Mouse (Mus musculus): ENCODE measurements around the gene Ccser1. TPM values are rescaled to one million over a fixed set of nuclear protein-coding genes. Genes with fewer than 3 reads are reported as not detected.
A peak's percentile ranks its signal among the peaks of the same experiment; 100 is the strongest.

Gene Ccser1
- polyA plus RNA-seq, 1 experiment from 2014 or later: 22.4 TPM

- no peaks in the 10 kb centered on the region for H3K27me3 ChIP-seq
- H3K9me3 ChIP-seq (replicated peaks): no peaks in the 10 kb centered on the region
- no peak overlapping the region for H3K27ac ChIP-seq
- H3K4me3 ChIP-seq: no peak overlapping the region
- no peak overlapping the region for H3K4me2 ChIP-seq
- H3K36me3 ChIP-seq (ENCODE audit: poor library complexity, severe bottlenecking): no peaks in the 10 kb centered on the region
- WGBS: 74% methylated on average over 3 of the region's 3 CpGs
- ATAC-seq: no peak
- H3K4me1 ChIP-seq: peaks cover 9% of the 10 kb centered on the region
- no peak overlapping the region for H3K9ac ChIP-seq
Observed at GRCm38 (mm10) chr6:61261381-61261780, 81.3 kb downstream of the Ccser1 start.

DNA sequence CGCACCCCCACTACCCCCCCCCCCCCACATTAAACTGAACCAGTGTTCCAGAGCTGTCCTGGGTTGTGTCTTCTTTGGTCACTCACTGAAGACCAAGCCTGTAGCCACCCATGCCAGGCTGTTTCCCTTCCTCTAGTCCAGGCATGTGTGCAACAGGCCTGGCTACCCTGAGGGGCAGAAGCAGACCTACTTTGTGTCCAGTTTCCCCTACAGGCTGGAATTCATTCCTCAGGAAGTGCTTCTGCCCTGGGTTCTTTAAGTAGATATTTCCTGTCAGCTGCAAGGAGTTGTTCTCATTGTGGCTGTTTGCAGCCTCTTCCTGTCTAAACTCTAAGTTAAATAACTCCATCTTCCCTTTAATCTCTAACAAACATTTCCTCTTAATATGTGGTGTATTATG lies 82.3 kb downstream of the Ccser1 start:
- peaks cover 9% of the 10 kb centered on the region for H3K4me1 ChIP-seq
- ATAC-seq: no peak
- H3K4me3 ChIP-seq: no peak overlapping the region
- H3K9ac ChIP-seq: no peak overlapping the region
- no peaks in the 10 kb centered on the region for H3K9me3 ChIP-seq (replicated peaks)
- no peak overlapping the region for H3K4me2 ChIP-seq
- WGBS: 100% methylated on average over 1 of the region's 1 CpGs
- no peaks in the 10 kb centered on the region for H3K36me3 ChIP-seq (ENCODE audit: poor library complexity, severe bottlenecking)
- no peak overlapping the region for H3K27ac ChIP-seq
- H3K27me3 ChIP-seq: no peaks in the 10 kb centered on the region

DNA sequence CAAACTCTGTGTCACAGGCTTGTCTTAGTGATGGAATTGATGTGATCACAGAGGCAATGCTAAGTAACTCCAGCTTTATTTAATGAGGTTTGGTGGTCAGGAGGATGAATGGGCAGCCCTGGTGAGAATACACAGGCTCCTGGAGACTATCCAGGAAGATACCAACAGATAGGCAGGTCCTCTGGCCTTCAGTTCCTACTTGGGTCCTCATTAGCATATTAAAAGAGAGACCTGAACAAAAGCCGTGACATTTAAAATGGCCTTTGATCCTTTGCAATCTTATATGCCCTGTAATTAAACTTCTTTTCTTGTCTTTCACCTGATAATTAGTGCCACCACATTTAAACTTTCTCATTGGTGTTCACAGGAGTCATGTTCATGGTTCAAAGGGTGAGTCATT lies 83.2 kb downstream of the Ccser1 start:
- ATAC-seq: peak; percentile 33; the same call in 1 of the 2 replicates
- Histone ChIP-seq H3K9ac (no peak overlapping the region), H3K4me2 (no peak overlapping the region), H3K4me1 (peaks cover 9% of the 10 kb centered on the region), H3K4me3 (no peak overlapping the region), H3K27ac (no peak overlapping the region), H3K27me3 (no peaks in the 10 kb centered on the region), H3K9me3 (replicated peaks) (no peaks in the 10 kb centered on the region), H3K36me3 (ENCODE audit: poor library complexity, severe bottlenecking) (no peaks in the 10 kb centered on the region)
- 3% methylated on average over 1 of the region's 1 CpGs for WGBS

DNA sequence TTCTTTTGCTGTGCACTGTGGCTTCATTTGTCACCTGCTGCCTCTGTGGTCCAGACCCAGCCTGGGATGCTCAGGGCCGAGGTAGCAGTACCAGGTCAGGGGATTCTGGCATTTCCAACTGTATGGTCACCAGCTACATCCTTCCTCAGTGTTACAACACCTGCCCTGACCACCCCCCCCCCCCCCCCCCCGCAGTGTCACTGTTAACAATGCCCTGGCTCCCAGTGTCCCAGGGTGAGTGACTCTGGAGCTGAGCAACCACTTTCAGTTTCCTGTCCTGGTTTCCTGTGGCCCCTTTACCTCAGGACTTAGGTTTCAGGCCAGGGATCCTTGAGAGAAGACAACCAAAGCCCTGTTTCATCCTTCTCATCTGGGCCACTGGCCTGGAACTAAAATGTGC lies 90.9 kb downstream of the Ccser1 start:
- no peak overlapping the region for H3K9ac ChIP-seq
- no peaks in the 10 kb centered on the region for H3K9me3 ChIP-seq (replicated peaks)
- H3K4me3 ChIP-seq: no peak overlapping the region
- no peak overlapping the region for H3K27ac ChIP-seq
- 0 out of 2 replicates have a peak, but pooled peaks cover 10% of the 10 kb centered on the region for H3K4me1 ChIP-seq
- no peaks in the 10 kb centered on the region for H3K36me3 ChIP-seq (ENCODE audit: poor library complexity, severe bottlenecking)
- H3K4me2 ChIP-seq: no peak overlapping the region
- 82% methylated on average over 1 of the region's 2 CpGs for WGBS
- peak; percentile 36; the same call in 1 of the 2 replicates for ATAC-seq
- H3K27me3 ChIP-seq: no peaks in the 10 kb centered on the region

DNA sequence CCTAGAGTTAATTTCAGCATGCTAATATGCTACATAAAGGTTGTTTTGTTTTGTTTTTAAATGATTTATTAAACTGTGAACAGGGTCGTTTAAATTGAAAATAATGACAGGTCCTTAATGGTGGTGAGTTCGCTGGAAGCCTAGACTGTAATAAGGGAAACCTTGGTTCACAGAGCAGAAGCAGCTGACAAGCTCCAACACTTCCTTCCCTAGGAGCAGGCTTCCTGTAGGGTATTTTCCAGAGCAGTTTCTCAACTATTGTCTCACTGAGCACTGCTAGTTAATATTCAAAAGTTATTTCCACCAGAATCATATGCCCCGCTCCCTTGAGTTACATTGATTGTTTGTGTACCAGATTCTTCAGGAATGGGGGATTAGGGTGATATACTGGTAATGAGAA lies 93.3 kb downstream of the Ccser1 start:
- no peaks in the 10 kb centered on the region for H3K36me3 ChIP-seq (ENCODE audit: poor library complexity, severe bottlenecking)
- no peak for ATAC-seq
- H3K4me2 ChIP-seq: no peak overlapping the region
- no peak overlapping the region for H3K4me3 ChIP-seq
- H3K27me3 ChIP-seq: no peaks in the 10 kb centered on the region
- WGBS: 73% methylated on average over 3 of the region's 3 CpGs
- H3K9ac ChIP-seq: no peak overlapping the region
- H3K27ac ChIP-seq: no peak overlapping the region
- H3K9me3 ChIP-seq (replicated peaks): no peaks in the 10 kb centered on the region
- 0 out of 2 replicates have a peak, but pooled peaks cover 10% of the 10 kb centered on the region for H3K4me1 ChIP-seq

GRCm38 (mm10) chr6:61279506-61279905 lies 99.4 kb downstream of the Ccser1 start:
- H3K4me2 ChIP-seq: no peak overlapping the region
- no peaks in the 10 kb centered on the region for H3K9me3 ChIP-seq (replicated peaks)
- H3K4me1 ChIP-seq: no peaks in the 10 kb centered on the region
- H3K27me3 ChIP-seq: no peaks in the 10 kb centered on the region
- no peak overlapping the region for H3K4me3 ChIP-seq
- no peak overlapping the region for H3K27ac ChIP-seq
- no peak overlapping the region for H3K9ac ChIP-seq
- ATAC-seq: no peak
- H3K36me3 ChIP-seq (ENCODE audit: poor library complexity, severe bottlenecking): no peaks in the 10 kb centered on the region
- WGBS: 87% methylated on average over 7 of the region's 7 CpGs

GRCm38 (mm10) chr6:61292927-61293326 lies 112.8 kb downstream of the Ccser1 start:
- no peak overlapping the region for H3K4me2 ChIP-seq
- H3K27ac ChIP-seq: no peak overlapping the region
- H3K9me3 ChIP-seq (replicated peaks): 0 out of 2 replicates have a peak, but pooled peaks cover 4% of the 10 kb centered on the region
- no peaks in the 10 kb centered on the region for H3K27me3 ChIP-seq
- no peaks in the 10 kb centered on the region for H3K36me3 ChIP-seq (ENCODE audit: poor library complexity, severe bottlenecking)
- 51% methylated on average over 3 of the region's 3 CpGs for WGBS
- H3K9ac ChIP-seq: no peak overlapping the region
- ATAC-seq: no peak
- no peak overlapping the region for H3K4me3 ChIP-seq
- peaks cover 15% of the 10 kb centered on the region for H3K4me1 ChIP-seq

GRCm38 (mm10) chr6:61295535-61295934 lies 115.4 kb downstream of the Ccser1 start:
- H3K4me1 ChIP-seq: peaks cover 25% of the 10 kb centered on the region

DNA sequence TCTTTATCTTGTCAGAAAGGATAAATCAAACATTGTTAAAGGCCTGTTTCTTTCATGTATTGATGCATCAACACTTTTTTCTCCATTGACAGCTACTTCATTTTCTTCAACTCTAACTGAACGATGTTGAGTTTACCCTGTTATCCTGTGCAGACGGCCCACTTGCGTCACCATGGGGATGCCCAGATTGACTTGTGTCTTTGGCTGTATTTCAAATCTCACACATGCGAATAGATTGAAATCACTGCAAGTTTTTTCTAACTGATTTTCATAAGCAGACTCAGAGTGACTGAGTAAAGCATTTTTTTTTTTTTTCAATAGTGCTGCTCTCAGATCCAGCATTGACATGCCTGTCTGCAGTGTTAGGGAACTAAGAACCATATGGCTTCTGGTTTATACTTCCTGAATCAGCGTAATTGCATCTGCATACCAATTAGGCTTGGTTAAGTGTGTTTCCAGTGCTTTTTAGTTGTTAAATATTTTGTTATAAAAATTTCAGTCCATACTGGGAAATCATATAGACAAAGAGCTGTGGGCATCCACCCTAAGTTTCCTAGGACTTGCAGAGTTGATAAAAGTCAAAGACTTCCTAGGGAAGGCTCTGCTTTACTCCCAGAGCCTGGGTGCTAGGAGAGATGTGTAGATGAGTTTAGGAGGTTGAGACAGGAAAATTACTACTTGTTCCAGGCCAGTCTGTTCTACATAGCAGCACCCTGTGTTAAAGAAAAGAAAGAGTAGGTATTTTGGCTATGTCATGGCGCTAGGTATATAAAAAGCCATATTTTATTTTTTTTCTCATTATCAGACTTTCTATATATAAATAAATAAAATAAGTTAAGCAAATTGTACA lies 116.3 kb downstream of the Ccser1 start:
- WGBS: 53% methylated on average over 6 of the region's 6 CpGs
- Histone ChIP-seq H3K9me3 (replicated peaks) (no peaks in the 10 kb centered on the region), H3K9ac (no peak overlapping the region), H3K4me3 (no peak overlapping the region), H3K36me3 (ENCODE audit: poor library complexity, severe bottlenecking) (no peaks in the 10 kb centered on the region), H3K4me2 (no peak overlapping the region), H3K27ac (peak overlapping the region; percentile 70), H3K4me1 (peaks cover 28% of the 10 kb centered on the region), H3K27me3 (no peaks in the 10 kb centered on the region)
- ATAC-seq: peak; percentile 93

More at GRCm38 (mm10) chr6:61295535-61295934, 115.4 kb downstream of the Ccser1 start:
- 53% methylated on average over 4 of the region's 4 CpGs for WGBS
- Histone ChIP-seq H3K36me3 (ENCODE audit: poor library complexity, severe bottlenecking) (no peaks in the 10 kb centered on the region), H3K27me3 (no peaks in the 10 kb centered on the region), H3K27ac (peak overlapping the region; percentile 70), H3K4me3 (no peak overlapping the region), H3K9me3 (replicated peaks) (no peaks in the 10 kb centered on the region), H3K9ac (no peak overlapping the region), H3K4me2 (no peak overlapping the region)
- ATAC-seq: no peak; the same call in 1 of the 2 replicates

GRCm38 (mm10) chr6:61300441-61300840 lies 120.3 kb downstream of the Ccser1 start:
- 89% methylated on average over 4 of the region's 4 CpGs for WGBS
- Histone ChIP-seq H3K27ac (no peak overlapping the region), H3K9ac (no peak overlapping the region), H3K4me2 (no peak overlapping the region), H3K36me3 (ENCODE audit: poor library complexity, severe bottlenecking) (no peaks in the 10 kb centered on the region), H3K4me1 (peaks cover 25% of the 10 kb centered on the region), H3K9me3 (replicated peaks) (no peaks in the 10 kb centered on the region), H3K27me3 (no peaks in the 10 kb centered on the region), H3K4me3 (no peak overlapping the region)
- ATAC-seq: no peak

DNA sequence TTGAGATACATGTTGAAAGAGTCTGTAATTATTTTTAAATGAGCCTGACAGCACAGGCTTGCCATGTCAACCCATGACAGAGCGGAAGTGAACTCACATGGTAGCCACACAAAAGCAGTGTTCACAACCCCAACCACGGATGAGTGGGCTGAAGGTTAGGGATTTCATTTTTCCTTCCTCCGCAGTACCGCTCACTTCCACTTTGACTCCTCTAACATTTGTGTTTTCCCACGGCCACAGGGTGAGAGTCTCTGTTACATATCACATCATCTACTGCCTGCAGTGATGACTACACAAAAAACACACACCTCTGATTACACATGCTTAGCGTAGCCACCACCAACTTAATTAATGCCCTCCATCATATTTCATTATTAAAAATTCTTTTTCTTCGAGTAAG lies 120.9 kb downstream of the Ccser1 start:
- H3K36me3 ChIP-seq (ENCODE audit: poor library complexity, severe bottlenecking): no peaks in the 10 kb centered on the region
- no peak overlapping the region for H3K4me3 ChIP-seq
- no peaks in the 10 kb centered on the region for H3K27me3 ChIP-seq
- H3K27ac ChIP-seq: no peak overlapping the region
- H3K9ac ChIP-seq: no peak overlapping the region
- H3K4me1 ChIP-seq: peaks cover 20% of the 10 kb centered on the region
- ATAC-seq: no peak
- H3K4me2 ChIP-seq: no peak overlapping the region
- WGBS: 75% methylated on average over 7 of the region's 7 CpGs
- no peaks in the 10 kb centered on the region for H3K9me3 ChIP-seq (replicated peaks)

GRCm38 (mm10) chr6:61301631-61302030 lies 121.5 kb downstream of the Ccser1 start:
- H3K36me3 ChIP-seq (ENCODE audit: poor library complexity, severe bottlenecking): no peaks in the 10 kb centered on the region
- ATAC-seq: no peak
- H3K4me1 ChIP-seq: peaks cover 13% of the 10 kb centered on the region
- H3K27me3 ChIP-seq: no peaks in the 10 kb centered on the region
- WGBS: 39% methylated on average over 2 of the region's 2 CpGs
- H3K9me3 ChIP-seq (replicated peaks): no peaks in the 10 kb centered on the region
- no peak overlapping the region for H3K4me3 ChIP-seq
- no peak overlapping the region for H3K9ac ChIP-seq
- no peak overlapping the region for H3K27ac ChIP-seq
- no peak overlapping the region for H3K4me2 ChIP-seq

Measured in forebrain, embryonic 13.5 days (tissue).